Mouse (Mus musculus) myocyte (in vitro differentiated cells): Measurements from ENCODE around the gene Sh3pxd2b. TPM values are rescaled to one million over a fixed set of nuclear protein-coding genes. Genes with fewer than 3 reads are reported as not detected.

Experiments
- H3K27me3 ChIP-seq: one replicate; pipeline ENCODE4 v1.6.1; 2011; ENCODE audit not compliant: control insufficient read depth, insufficient read depth, insufficient read length
- H3K36me3 ChIP-seq: one replicate; pipeline ENCODE4 v1.6.1; 2011; ENCODE audit not compliant: control insufficient read depth, insufficient read depth
- H3K4me2 ChIP-seq: one replicate; pipeline ENCODE4 v1.6.1; 2011; ENCODE audit warnings: low read depth, control low read depth
- H3K4me3 ChIP-seq: one replicate; pipeline ENCODE4 v1.5.1; 2011; ENCODE audit warnings: mild to moderate bottlenecking, control low read depth, moderate library complexity
- H3K79me2 ChIP-seq: one replicate; pipeline ENCODE4 v1.6.1; 2011; ENCODE audit not compliant: control insufficient read depth, insufficient read depth
- H3ac ChIP-seq: one replicate; pipeline ENCODE4 v1.6.1; 2011; ENCODE audit not compliant: control insufficient read depth, insufficient read length
- CEBPB ChIP-seq: IDR thresholded peaks from 2 replicates; pipeline ENCODE4 v1.6.1; 2011; ENCODE audit warnings: mild to moderate bottlenecking, moderate library complexity; ENCODE audit not compliant: poor library complexity, insufficient read depth, severe bottlenecking
- E2F4 ChIP-seq: IDR thresholded peaks from one replicate; pipeline ENCODE4 v1.6.1; 2011; ENCODE audit warnings: mild to moderate bottlenecking, control low read depth, moderate library complexity; ENCODE audit not compliant: insufficient read depth
- MAX ChIP-seq: IDR thresholded peaks from one replicate; pipeline ENCODE4 v1.6.1; 2011; ENCODE audit warnings: low read depth, mild to moderate bottlenecking, control low read depth
- MYOD1 ChIP-seq, 3 experiments: IDR thresholded peaks; one replicate each; pipeline ENCODE4 v1.6.1; 2011; ENCODE audit warnings: control low read depth in 2 of 3, low read depth in 2 of 3, mild to moderate bottlenecking in 2 of 3, moderate library complexity in 1 of 3; ENCODE audit not compliant: insufficient read length in 2 of 3, control insufficient read depth in 1 of 3
- MYOG ChIP-seq, 3 experiments: IDR thresholded peaks; one replicate each; pipeline ENCODE4 v1.6.1; 2011; ENCODE audit warnings: control low read depth in 2 of 3, low read depth in 2 of 3, mild to moderate bottlenecking in 2 of 3; ENCODE audit not compliant: insufficient read length in 2 of 3, control insufficient read depth in 1 of 3, insufficient read depth in 1 of 3
- POLR2A ChIP-seq: IDR thresholded peaks from one replicate; pipeline ENCODE4 v1.6.1; 2011; ENCODE audit warnings: low read depth, mild to moderate bottlenecking, control low read depth, moderate library complexity; ENCODE audit not compliant: insufficient read length
- POLR2AphosphoS2 ChIP-seq: IDR thresholded peaks from one replicate; pipeline ENCODE4 v1.6.1; 2011; ENCODE audit warnings: low read depth, control low read depth; ENCODE audit not compliant: insufficient read length
- REST ChIP-seq: IDR thresholded peaks from one replicate; pipeline ENCODE4 v1.6.1; 2011; ENCODE audit warnings: mild to moderate bottlenecking, control low read depth, moderate library complexity; ENCODE audit not compliant: insufficient read depth, insufficient read length
- SRF ChIP-seq: IDR thresholded peaks from one replicate; pipeline ENCODE4 v1.6.1; 2011; ENCODE audit warnings: low read depth; ENCODE audit not compliant: control insufficient read depth, insufficient read length
- TCF12 ChIP-seq: IDR thresholded peaks from one replicate; pipeline ENCODE4 v1.6.1; 2011; ENCODE audit warnings: mild to moderate bottlenecking, control low read depth; ENCODE audit not compliant: poor library complexity, insufficient read depth, severe bottlenecking
- TCF3 ChIP-seq: IDR thresholded peaks from one replicate; pipeline ENCODE4 v1.6.1; 2011; ENCODE audit warnings: low read depth, control low read depth; ENCODE audit not compliant: insufficient read length
- USF1 ChIP-seq: IDR thresholded peaks from one replicate; pipeline ENCODE4 v1.6.1; 2011; ENCODE audit warnings: low read depth, mild to moderate bottlenecking, control low read depth, moderate library complexity
- polyA plus RNA-seq: library from polyadenylated mRNA; unstranded; fragments of >200 nt; fragmentation: generic; extraction: Trizol; gene quantifications from one replicate; pipeline ENCODE4 v1.2.1, GENCODE M21; 2012; ENCODE audit warnings: missing spikeins

Gene Sh3pxd2b
- polyA plus RNA-seq, 1 experiment = 22.3 TPM

GRCm38 (mm10) chr11:32444266-32444665 lies 96.6 kb downstream of the Sh3pxd2b start:
- Histone ChIP-seq H3ac (no peak overlapping the region), H3K27me3 (no peaks in the 10 kb centered on the region), H3K36me3 (no peaks in the 10 kb centered on the region), H3K79me2 (no peaks in the 10 kb centered on the region), H3K4me3 (no peak overlapping the region), H3K4me2 (no peak overlapping the region)
- TF ChIP-seq TCF3 (no peak), MAX (no peak), MYOG (IDR thresholded peaks at IDR 0.05; ENCODE audit: control insufficient read depth in 1 of 3, insufficient read depth in 1 of 3, insufficient read length in 2 of 3, low read depth in 2 of 3) (no peak), SRF (no peak), CEBPB (no peak), USF1 (no peak), POLR2AphosphoS2 (no peak), MYOD1 (IDR thresholded peaks at IDR 0.05; ENCODE audit: control insufficient read depth in 1 of 3, insufficient read length in 2 of 3, low read depth in 2 of 3) (no peak), E2F4 (no peak), TCF12 (no peak), POLR2A (no peak), REST (no peak)

- Histone ChIP-seq H3ac (no peak overlapping the region), H3K4me3 (no peak overlapping the region), H3K4me2 (no peak overlapping the region), H3K27me3 (no peaks in the 10 kb centered on the region), H3K36me3 (no peaks in the 10 kb centered on the region), H3K79me2 (no peaks in the 10 kb centered on the region)
- TF ChIP-seq MYOG (IDR thresholded peaks at IDR 0.05; ENCODE audit: control insufficient read depth in 1 of 3, insufficient read depth in 1 of 3, insufficient read length in 2 of 3, low read depth in 2 of 3) = no peak
- no peak for TF ChIP-seq POLR2A
- no peak for TF ChIP-seq TCF3
- no peak for TF ChIP-seq MYOD1 (IDR thresholded peaks at IDR 0.05; ENCODE audit: control insufficient read depth in 1 of 3, insufficient read length in 2 of 3, low read depth in 2 of 3)
- TF ChIP-seq SRF = no peak
- TF ChIP-seq POLR2AphosphoS2 = no peak
- no peak for TF ChIP-seq TCF12
- TF ChIP-seq CEBPB = no peak
Observed at GRCm38 (mm10) chr11:32445135-32445534, 97.5 kb downstream of the Sh3pxd2b start.

- Histone ChIP-seq H3K36me3 (no peaks in the 10 kb centered on the region), H3K4me2 (no peak overlapping the region), H3ac (no peak overlapping the region), H3K4me3 (no peak overlapping the region), H3K27me3 (no peaks in the 10 kb centered on the region), H3K79me2 (no peaks in the 10 kb centered on the region)
- TF ChIP-seq POLR2A = no peak
- TF ChIP-seq TCF12 = no peak
- no peak for TF ChIP-seq CEBPB
- no peak for TF ChIP-seq USF1
- TF ChIP-seq MYOD1 (IDR thresholded peaks at IDR 0.05; ENCODE audit: control insufficient read depth in 1 of 3, insufficient read length in 2 of 3, low read depth in 2 of 3) = no peak
- no peak for TF ChIP-seq MAX
- no peak for TF ChIP-seq REST
- TF ChIP-seq TCF3 = no peak
- TF ChIP-seq E2F4 = no peak
- no peak for TF ChIP-seq SRF
- TF ChIP-seq POLR2AphosphoS2 = no peak
- TF ChIP-seq MYOG (IDR thresholded peaks at IDR 0.05; ENCODE audit: control insufficient read depth in 1 of 3, insufficient read depth in 1 of 3, insufficient read length in 2 of 3, low read depth in 2 of 3) = no peak
Observed at GRCm38 (mm10) chr11:32445637-32446226, 98.1 kb downstream of the Sh3pxd2b start.

GRCm38 (mm10) chr11:32450216-32450615 lies 102.6 kb downstream of the Sh3pxd2b start:
- H3K27me3 ChIP-seq = no peaks in the 10 kb centered on the region
- no peak overlapping the region for H3ac ChIP-seq
- H3K4me2 ChIP-seq = no peak overlapping the region
- H3K79me2 ChIP-seq = no peaks in the 10 kb centered on the region
- no peak overlapping the region for H3K4me3 ChIP-seq
- H3K36me3 ChIP-seq = no peaks in the 10 kb centered on the region
- TF ChIP-seq REST (no peak), CEBPB (no peak), MYOD1 (IDR thresholded peaks at IDR 0.05; ENCODE audit: control insufficient read depth in 1 of 3, insufficient read length in 2 of 3, low read depth in 2 of 3) (no peak), TCF3 (no peak), MAX (no peak), USF1 (no peak), POLR2A (no peak), TCF12 (no peak), MYOG (IDR thresholded peaks at IDR 0.05; ENCODE audit: control insufficient read depth in 1 of 3, insufficient read depth in 1 of 3, insufficient read length in 2 of 3, low read depth in 2 of 3) (no peak), E2F4 (no peak), POLR2AphosphoS2 (no peak)

GRCm38 (mm10) chr11:32451306-32451705 lies 103.7 kb downstream of the Sh3pxd2b start:
- no peak overlapping the region for H3ac ChIP-seq
- H3K4me3 ChIP-seq = no peak overlapping the region
- no peaks in the 10 kb centered on the region for H3K36me3 ChIP-seq
- TF ChIP-seq SRF (no peak), TCF12 (no peak), MAX (no peak), TCF3 (no peak), MYOD1 (IDR thresholded peaks at IDR 0.05; ENCODE audit: control insufficient read depth in 1 of 3, insufficient read length in 2 of 3, low read depth in 2 of 3) (no peak), POLR2AphosphoS2 (no peak), REST (no peak), CEBPB (no peak), MYOG (IDR thresholded peaks at IDR 0.05; ENCODE audit: control insufficient read depth in 1 of 3, insufficient read depth in 1 of 3, insufficient read length in 2 of 3, low read depth in 2 of 3) (no peak), E2F4 (no peak), USF1 (no peak), POLR2A (no peak)
- H3K79me2 ChIP-seq = peaks cover 6% of the 10 kb centered on the region
- no peak overlapping the region for H3K4me2 ChIP-seq
- no peaks in the 10 kb centered on the region for H3K27me3 ChIP-seq
